Mouse (Mus musculus) layer of hippocampus, postnatal 14 days (tissue): ENCODE results near the gene Rxfp4. TPM values are rescaled to one million over a fixed set of nuclear protein-coding genes. Genes with fewer than 3 reads are reported as not detected.

Source experiments
- DNase-seq, 2 experiments: peaks; one replicate each; pipeline ENCODE4 v3.0.0; 2021 to 2022; ENCODE audit warnings: low spot score in 2 of 2, mixed read lengths in 1 of 2
- total RNA-seq, 2 experiments: library from RNA; stranded (reverse); gene quantifications; 2 replicates each; pipeline ENCODE4 v1.2.3; 2021

Rxfp4 gene
- total RNA-seq, 2 experiments from 2014 or later = not detected

GRCm38 (mm10) chr3:88651669-88652618 lies 998 bp downstream of the Rxfp4 start:
- DNase-seq = no peak

DNA sequence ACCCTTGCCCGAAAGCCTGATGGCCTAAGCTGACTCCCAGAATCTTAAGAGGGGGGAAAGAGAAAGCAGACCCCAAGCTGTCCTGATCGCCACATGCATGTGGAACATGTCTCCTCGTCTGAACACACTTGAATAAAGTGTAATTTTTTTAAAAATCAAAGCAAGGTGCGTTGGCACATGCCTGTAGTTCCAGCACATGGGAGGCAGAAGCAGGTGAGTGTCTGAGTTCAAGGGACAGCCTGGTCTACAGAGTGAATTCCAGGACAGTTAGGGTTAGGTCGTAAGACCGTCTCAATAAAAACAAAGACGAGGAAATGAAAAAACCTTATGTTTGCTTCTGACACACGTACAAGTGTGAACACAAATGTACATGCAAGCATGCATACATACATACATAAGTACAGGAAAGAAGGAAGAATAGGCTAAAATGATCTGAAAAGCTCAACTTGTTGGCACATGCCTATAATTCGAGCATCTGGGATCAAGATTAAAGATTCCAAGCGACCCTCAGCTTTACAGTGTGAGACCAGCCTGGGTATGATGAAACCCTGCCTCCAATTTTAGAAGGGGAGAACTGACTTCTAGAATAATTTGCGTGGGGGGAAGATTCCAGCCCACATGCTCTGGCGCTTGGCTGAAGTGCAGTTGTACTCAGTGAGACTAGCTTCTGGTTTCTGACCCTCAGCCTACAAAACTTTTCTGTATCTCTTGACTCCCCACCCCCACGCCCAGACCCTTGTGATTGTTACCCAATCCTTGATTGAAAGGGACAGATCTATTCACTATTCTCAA lies 2.0 kb downstream of the Rxfp4 start:
- no peak for DNase-seq

GRCm38 (mm10) chr3:88649967-88650366 lies 3.0 kb downstream of the Rxfp4 start:
- no peak for DNase-seq

DNA sequence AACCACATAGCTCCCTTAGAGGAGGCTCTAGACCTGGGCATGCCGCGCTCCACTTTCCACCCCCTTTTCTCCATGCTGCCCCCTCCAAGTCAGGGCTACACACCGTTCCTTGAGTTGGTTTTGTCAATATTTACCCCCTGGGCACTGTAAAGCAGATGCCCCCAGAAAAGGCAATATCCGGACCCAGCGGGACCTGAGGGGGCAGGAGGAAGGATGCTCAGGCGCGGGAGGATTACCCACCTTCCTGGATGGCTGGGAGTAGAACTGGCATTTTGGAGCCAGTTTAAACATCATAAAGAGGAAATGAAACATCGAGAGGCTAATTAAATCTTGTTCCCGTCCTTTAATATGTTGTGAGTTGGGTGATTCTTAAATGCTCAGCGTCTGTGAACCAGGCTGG lies 3.8 kb downstream of the Rxfp4 start:
- no peak for DNase-seq

- no peak for DNase-seq
Observed at GRCm38 (mm10) chr3:88648452-88649168, 4.3 kb downstream of the Rxfp4 start.

- no peak for DNase-seq
Observed at GRCm38 (mm10) chr3:88647779-88648413, 5.0 kb downstream of the Rxfp4 start.

DNA sequence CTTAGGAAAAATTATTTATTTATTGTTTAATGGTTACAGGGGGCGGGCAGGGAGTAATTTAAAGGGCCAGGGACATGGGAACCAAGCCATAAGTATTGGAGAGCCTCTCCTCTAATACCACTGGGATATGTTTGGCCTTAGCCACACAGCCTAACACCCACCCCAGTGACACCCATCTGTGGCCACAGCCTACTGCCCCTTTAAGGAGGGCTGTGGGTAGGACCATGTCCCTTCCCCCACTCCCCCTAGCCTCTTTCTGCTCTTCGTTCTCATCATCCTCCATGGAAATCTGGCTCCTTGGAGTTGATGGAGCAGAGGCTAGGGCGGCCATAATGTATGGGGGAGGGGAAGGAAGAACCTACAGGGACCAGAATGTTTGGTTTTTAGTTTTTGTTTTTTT lies 5.9 kb downstream of the Rxfp4 start:
- no peak for DNase-seq

DNA sequence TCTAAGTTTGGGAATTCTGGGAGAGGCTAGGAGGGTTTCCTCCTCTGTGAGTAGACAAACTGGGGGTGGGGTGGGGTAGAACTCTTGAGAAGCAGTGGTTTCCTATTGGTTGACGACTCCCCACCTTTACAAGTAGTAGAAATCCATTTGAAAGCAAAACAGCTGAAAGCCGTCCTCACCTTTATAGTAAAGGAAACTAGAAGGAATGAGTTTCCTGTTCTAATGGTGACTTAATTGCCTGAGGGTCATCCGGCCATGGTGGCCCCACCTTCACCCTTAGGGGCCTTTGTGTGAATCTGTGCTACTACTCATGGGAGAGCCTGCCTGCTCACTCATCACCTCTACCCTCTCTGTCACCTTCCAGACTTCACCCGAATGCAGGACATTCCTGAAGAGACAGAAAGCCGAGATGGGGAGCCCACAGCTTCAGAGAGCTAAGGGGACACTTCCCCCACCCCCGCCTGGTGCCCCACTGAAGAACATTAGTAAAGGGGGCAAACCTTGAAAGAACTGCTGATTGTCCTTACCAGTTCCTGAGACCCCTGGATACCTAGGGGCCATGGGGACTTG lies 6.4 kb downstream of the Rxfp4 start:
- no peak for DNase-seq

DNA sequence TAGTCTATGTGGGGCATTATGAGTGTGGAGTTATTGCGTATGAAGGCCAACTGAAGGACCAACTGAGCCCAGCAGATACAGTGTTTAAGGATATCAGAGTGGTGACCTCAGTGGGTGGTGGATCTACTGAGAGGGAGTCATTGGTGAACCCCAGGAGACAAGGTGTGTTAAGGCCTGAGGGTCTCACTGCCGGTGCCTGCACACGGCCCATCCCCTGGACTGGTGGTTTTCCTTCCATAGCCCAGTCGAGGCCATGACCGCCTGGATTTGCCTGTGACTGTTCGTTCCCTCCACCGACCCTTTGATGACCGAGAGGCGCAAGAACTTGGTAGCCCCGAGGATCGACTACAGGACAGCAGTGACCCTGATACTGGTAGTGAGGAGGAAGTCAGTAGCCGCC lies 7.0 kb downstream of the Rxfp4 start:
- DNase-seq = no peak

- no peak for DNase-seq
Observed at GRCm38 (mm10) chr3:88643078-88643477, 9.9 kb downstream of the Rxfp4 start.

DNA sequence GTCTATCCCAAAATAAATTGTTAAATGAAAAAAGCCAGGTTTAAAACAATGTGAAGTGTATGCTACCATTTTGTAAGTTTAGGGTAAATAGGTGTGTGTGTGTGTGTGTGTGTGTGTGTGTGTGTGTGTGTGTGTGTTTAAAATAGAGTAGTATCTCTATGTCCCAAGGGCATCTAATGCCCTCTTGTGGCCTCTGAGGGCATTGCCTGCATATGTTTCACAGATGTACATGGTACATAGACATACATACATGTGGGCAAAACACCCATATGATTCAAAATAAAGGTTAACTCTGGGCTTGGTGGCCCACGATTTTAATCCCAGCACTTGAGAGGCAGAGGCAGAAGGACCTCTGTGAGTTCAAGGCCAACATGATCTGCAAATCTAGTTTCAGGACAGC lies 12.3 kb downstream of the Rxfp4 start:
- DNase-seq = no peak

DNA sequence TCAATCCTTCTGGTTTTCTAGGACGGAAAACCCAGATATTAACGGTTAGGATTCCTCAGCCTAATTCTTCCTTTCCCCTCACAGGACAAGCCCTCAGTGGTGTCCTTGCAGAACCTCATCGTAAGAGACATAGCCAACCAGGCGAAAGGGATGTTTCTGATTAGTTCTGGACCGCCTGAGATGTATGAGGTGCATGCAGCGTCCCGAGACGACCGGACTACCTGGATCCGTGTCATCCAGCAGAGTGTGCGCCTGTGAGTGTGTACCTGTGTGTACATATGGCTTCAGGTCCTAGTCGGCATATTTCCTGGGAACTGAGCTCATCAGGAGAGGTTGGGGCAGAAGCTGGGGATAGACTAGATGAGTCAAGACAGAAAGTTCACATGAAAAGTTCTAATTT lies 13.7 kb downstream of the Rxfp4 start:
- no peak for DNase-seq

- DNase-seq = no peak
Observed at GRCm38 (mm10) chr3:88637134-88637533, 15.8 kb downstream of the Rxfp4 start.

DNA sequence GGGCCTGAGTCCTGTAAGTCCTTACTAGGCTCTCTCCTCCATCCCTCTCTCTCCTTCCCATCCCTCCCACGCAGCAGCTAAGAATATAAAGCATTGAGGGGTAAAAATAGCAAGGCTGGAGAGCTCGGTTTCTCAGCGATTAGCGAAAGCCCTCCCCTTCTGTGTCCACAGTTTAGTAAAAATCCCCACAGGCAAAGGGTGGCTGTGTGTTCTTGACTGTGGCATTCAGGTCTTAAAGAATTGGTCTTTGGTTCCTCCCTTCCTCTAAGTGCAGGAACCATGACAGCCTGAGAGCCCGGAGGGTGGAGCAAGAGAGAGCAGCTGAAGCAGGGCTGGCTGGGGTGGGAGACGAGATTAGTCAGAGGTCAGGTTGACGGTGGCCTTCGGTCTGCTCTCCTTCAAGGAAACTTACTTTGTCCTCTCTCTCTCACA lies 16.4 kb downstream of the Rxfp4 start:
- DNase-seq = no peak

- DNase-seq = no peak
Observed at GRCm38 (mm10) chr3:88635506-88636275, 17.3 kb downstream of the Rxfp4 start.

DNA sequence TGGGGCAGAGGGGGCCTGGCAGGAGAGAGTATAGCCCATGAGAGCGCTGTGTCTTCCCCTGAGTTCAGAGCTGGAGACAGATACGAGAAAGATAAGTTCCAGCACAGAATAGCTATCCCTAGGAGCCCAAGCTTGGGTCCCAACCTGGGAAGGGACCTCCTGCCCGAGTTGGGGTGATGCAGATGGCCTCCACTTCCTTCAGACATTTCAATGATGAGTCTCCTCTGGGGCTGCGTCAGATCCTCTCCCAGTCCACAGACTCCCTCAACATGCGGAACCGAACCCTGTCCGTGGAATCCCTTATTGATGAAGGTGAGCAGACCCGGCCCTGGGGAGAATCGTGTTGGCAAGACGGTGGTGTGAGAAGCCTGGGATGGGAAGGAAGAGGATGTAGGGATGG lies 19.9 kb downstream of the Rxfp4 start:
- no peak for DNase-seq

- no peak for DNase-seq
Observed at GRCm38 (mm10) chr3:88631921-88632587, 20.9 kb downstream of the Rxfp4 start.

DNA sequence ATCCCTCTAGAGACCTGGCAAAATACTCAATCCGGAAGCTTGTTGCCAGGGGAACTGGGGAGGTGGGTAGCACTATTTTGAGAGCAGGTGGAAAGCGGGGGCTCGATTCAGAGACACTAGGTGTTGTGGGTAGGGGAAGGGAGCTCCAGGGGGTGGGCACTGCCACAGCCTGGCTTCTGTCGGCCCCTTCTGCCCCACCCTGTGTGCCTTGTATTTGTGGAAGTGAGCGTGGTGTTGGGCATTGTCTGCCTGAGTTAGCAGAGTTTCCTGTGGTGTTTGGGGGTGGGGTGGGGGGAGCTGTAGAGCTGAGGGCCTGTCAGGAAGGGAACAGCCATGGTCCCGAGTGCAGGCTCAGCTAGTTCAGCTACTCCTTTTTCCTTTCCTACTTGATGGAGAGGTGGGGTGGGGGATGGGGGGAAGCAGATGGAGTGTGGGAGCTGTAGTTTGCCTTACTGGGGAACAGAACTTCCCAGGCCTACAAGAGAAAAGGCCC lies 22.0 kb downstream of the Rxfp4 start:
- no peak for DNase-seq

- DNase-seq = no peak
Observed at GRCm38 (mm10) chr3:88630018-88630417, 22.9 kb downstream of the Rxfp4 start.
